Mouse (Mus musculus) midbrain, embryonic 12.5 days (tissue): ENCODE measurements around the gene Prps1l1. TPM values are rescaled to one million over a fixed set of nuclear protein-coding genes. Genes with fewer than 3 reads are reported as not detected.

Source experiments
- ATAC-seq: fragments of 200-750 bp; cut with Nextera tagmentation; 2 replicates; pipeline ENCODE4 v1.8.0; 2017; ENCODE audit warnings: low read depth, moderate TSS enrichment, moderate library complexity; ENCODE audit not compliant: low FRiP score
- H3K27ac ChIP-seq: fragments of 300-500 bp; sonication (generic); replicated peaks from 2 replicates; pipeline ENCODE4 v1.5.1; 2016; ENCODE audit warnings: mild to moderate bottlenecking
- H3K27me3 ChIP-seq: fragments of 300-500 bp; sonication (generic); 2 replicates; pipeline ENCODE4 v1.6.1; 2016; ENCODE audit warnings: mild to moderate bottlenecking
- H3K36me3 ChIP-seq: fragments of 300-500 bp; sonication (generic); 2 replicates; pipeline ENCODE4 v1.6.1; 2016
- H3K4me1 ChIP-seq: fragments of 300-500 bp; sonication (generic); 2 replicates; pipeline ENCODE4 v1.6.1; 2016
- H3K4me2 ChIP-seq: fragments of 300-500 bp; sonication (generic); replicated peaks from 2 replicates; pipeline ENCODE4 v1.6.1; 2016; ENCODE audit warnings: mild to moderate bottlenecking, moderate library complexity
- H3K4me3 ChIP-seq: fragments of 300-500 bp; sonication (generic); 2 replicates; pipeline ENCODE4 v1.5.1; 2016; ENCODE audit warnings: mild to moderate bottlenecking
- H3K9ac ChIP-seq: fragments of 300-500 bp; sonication (generic); replicated peaks from 2 replicates; pipeline ENCODE4 v1.6.1; 2016; ENCODE audit warnings: mild to moderate bottlenecking, moderate library complexity
- H3K9me3 ChIP-seq: fragments of 300-500 bp; sonication (generic); 2 replicates; pipeline ENCODE4 v1.6.1; 2016; ENCODE audit warnings: mild to moderate bottlenecking
- WGBS: fragments of 180-500 bp; shearing (Covaris S2); methylation state at CpG from one replicate; pipeline ENCODE4 v1.1.7; 2016; 5-methylcytosine and 5-hydroxymethylcytosine counted together
- polyA plus RNA-seq: library from polyadenylated mRNA; unstranded; fragments of >200 nt; fragmentation: Nextera tagmentation; extraction: Ambion mirVana; gene quantifications from 2 replicates; pipeline ENCODE4 v1.2.1, GENCODE M21; 2016

Gene Prps1l1
- polyA plus RNA-seq, result not detected in 2 replicates

- Histone ChIP-seq H3K36me3 (no peaks in the 10 kb centered on the region), H3K4me3 (no peak within 1 kb of the TSS), H3K9me3 (no peaks in the 10 kb centered on the region), H3K9ac (no peak within 1 kb of the TSS), H3K4me2 (no peak within 1 kb of the TSS), H3K27me3 (no peaks in the 10 kb centered on the region), H3K27ac (no peak within 1 kb of the TSS), H3K4me1 (no peaks in the 10 kb centered on the region)
- 86% methylated on average over 4 of the region's 4 CpGs for WGBS
- ATAC-seq, result no peak
These were observed at the start of gene Prps1l1 for GRCm38 (mm10) chr12:34984461-34984860. Prps1l1 (plus strand) TSS chr12:34984761.

- Histone ChIP-seq H3K36me3 (no peaks in the 10 kb centered on the region), H3K27ac (no peak overlapping the region), H3K4me3 (no peak overlapping the region), H3K4me1 (no peaks in the 10 kb centered on the region), H3K4me2 (no peak overlapping the region), H3K27me3 (no peaks in the 10 kb centered on the region), H3K9me3 (peaks cover 5% of the 10 kb centered on the region; the same call in 1 of the 2 replicates), H3K9ac (no peak overlapping the region)
- ATAC-seq, result no peak
- whole genome bisulfite sequencing, result 100% methylated on average over 1 of the region's 1 CpGs
These were observed 46.6 kb upstream of the Prps1l1 start for GRCm38 (mm10) chr12:34937918-34938317.

GRCm38 (mm10) chr12:34949066-34949706 is 35.4 kb upstream of the Prps1l1 start:
- Histone ChIP-seq H3K36me3 (no peaks in the 10 kb centered on the region), H3K9ac (no peak overlapping the region), H3K27ac (no peak overlapping the region), H3K4me3 (no peak overlapping the region), H3K27me3 (no peaks in the 10 kb centered on the region), H3K4me2 (no peak overlapping the region), H3K4me1 (no peaks in the 10 kb centered on the region), H3K9me3 (no peaks in the 10 kb centered on the region)
- 87% methylated on average over 6 of the region's 6 CpGs for WGBS
- ATAC-seq, result no peak

GRCm38 (mm10) chr12:34975991-34976390 is 8.6 kb upstream of the Prps1l1 start:
- Histone ChIP-seq H3K27me3 (no peaks in the 10 kb centered on the region), H3K4me2 (no peak overlapping the region), H3K4me1 (no peaks in the 10 kb centered on the region), H3K9ac (no peak overlapping the region), H3K27ac (no peak overlapping the region), H3K9me3 (no peaks in the 10 kb centered on the region), H3K4me3 (no peak overlapping the region), H3K36me3 (no peaks in the 10 kb centered on the region)
- 93% methylated on average over 3 of the region's 3 CpGs for WGBS
- ATAC-seq, result no peak

- WGBS, result 89% methylated on average over 5 of the region's 5 CpGs
- Histone ChIP-seq H3K27me3 (no peaks in the 10 kb centered on the region), H3K4me3 (no peak overlapping the region), H3K9me3 (no peaks in the 10 kb centered on the region), H3K4me2 (no peak overlapping the region), H3K36me3 (no peaks in the 10 kb centered on the region), H3K27ac (no peak overlapping the region), H3K4me1 (no peaks in the 10 kb centered on the region), H3K9ac (no peak overlapping the region)
- no peak for ATAC-seq
These were observed 1.3 kb downstream of the Prps1l1 start for GRCm38 (mm10) chr12:34985865-34986264.

GRCm38 (mm10) chr12:34989537-34990200 is 5.1 kb downstream of the Prps1l1 start:
- no peaks in the 10 kb centered on the region for H3K36me3 ChIP-seq

GRCm38 (mm10) chr12:34990387-34990786 is 5.8 kb downstream of the Prps1l1 start:
- H3K4me2 ChIP-seq, result no peak overlapping the region
- H3K27ac ChIP-seq, result no peak overlapping the region
- ATAC-seq, result no peak
- H3K4me1 ChIP-seq, result no peaks in the 10 kb centered on the region
- no peaks in the 10 kb centered on the region for H3K36me3 ChIP-seq
- H3K9me3 ChIP-seq, result no peaks in the 10 kb centered on the region
- no peak overlapping the region for H3K9ac ChIP-seq
- H3K27me3 ChIP-seq, result no peaks in the 10 kb centered on the region
- 89% methylated on average over 4 of the region's 4 CpGs for WGBS
- H3K4me3 ChIP-seq, result no peak overlapping the region

More at GRCm38 (mm10) chr12:34989537-34990200, 5.1 kb downstream of the Prps1l1 start:
- H3K4me1 ChIP-seq, result no peaks in the 10 kb centered on the region
- no peak overlapping the region for H3K4me2 ChIP-seq
- WGBS, result 89% methylated on average over 7 of the region's 7 CpGs
- ATAC-seq, result no peak
- H3K27me3 ChIP-seq, result no peaks in the 10 kb centered on the region
- H3K9me3 ChIP-seq, result no peaks in the 10 kb centered on the region
- H3K9ac ChIP-seq, result no peak overlapping the region
- no peak overlapping the region for H3K4me3 ChIP-seq
- H3K27ac ChIP-seq, result no peak overlapping the region

GRCm38 (mm10) chr12:34991900-34992299 is 7.3 kb downstream of the Prps1l1 start:
- Histone ChIP-seq H3K36me3 (no peaks in the 10 kb centered on the region), H3K4me3 (no peak overlapping the region), H3K4me2 (no peak overlapping the region), H3K9ac (no peak overlapping the region), H3K9me3 (no peaks in the 10 kb centered on the region), H3K27me3 (no peaks in the 10 kb centered on the region), H3K27ac (no peak overlapping the region), H3K4me1 (no peaks in the 10 kb centered on the region)
- ATAC-seq, result no peak
- WGBS, result 86% methylated on average over 2 of the region's 2 CpGs

GRCm38 (mm10) chr12:34997597-34998182 is 13.1 kb downstream of the Prps1l1 start:
- Histone ChIP-seq H3K4me1 (no peaks in the 10 kb centered on the region), H3K27ac (no peak overlapping the region), H3K36me3 (no peaks in the 10 kb centered on the region), H3K4me2 (no peak overlapping the region), H3K4me3 (no peak overlapping the region), H3K9ac (no peak overlapping the region), H3K9me3 (no peaks in the 10 kb centered on the region), H3K27me3 (no peaks in the 10 kb centered on the region)
- 92% methylated on average over 3 of the region's 3 CpGs for WGBS
- ATAC-seq, result no peak

- no peaks in the 10 kb centered on the region for H3K36me3 ChIP-seq
- H3K9me3 ChIP-seq, result no peaks in the 10 kb centered on the region
- H3K4me2 ChIP-seq, result no peak overlapping the region
- no peak overlapping the region for H3K27ac ChIP-seq
- H3K4me1 ChIP-seq, result no peaks in the 10 kb centered on the region
- ATAC-seq, result no peak
- no peak overlapping the region for H3K4me3 ChIP-seq
- no peak overlapping the region for H3K9ac ChIP-seq
- WGBS, result 83% methylated on average over 12 of the region's 12 CpGs
- H3K27me3 ChIP-seq, result no peaks in the 10 kb centered on the region
These were observed 14.4 kb downstream of the Prps1l1 start for GRCm38 (mm10) chr12:34998778-34999467.

- no peak overlapping the region for H3K4me2 ChIP-seq
- no peak overlapping the region for H3K9ac ChIP-seq
- no peak overlapping the region for H3K27ac ChIP-seq
- no peaks in the 10 kb centered on the region for H3K36me3 ChIP-seq
- ATAC-seq, result no peak
- H3K4me3 ChIP-seq, result no peak overlapping the region
- no peaks in the 10 kb centered on the region for H3K9me3 ChIP-seq
- H3K4me1 ChIP-seq, result no peaks in the 10 kb centered on the region
- WGBS, result 70% methylated on average over 4 of the region's 4 CpGs
- no peaks in the 10 kb centered on the region for H3K27me3 ChIP-seq
These were observed 15.8 kb downstream of the Prps1l1 start for GRCm38 (mm10) chr12:35000323-35000722.

GRCm38 (mm10) chr12:35005748-35006147 is 21.2 kb downstream of the Prps1l1 start:
- H3K9me3 ChIP-seq, result no peaks in the 10 kb centered on the region
- H3K27ac ChIP-seq, result no peak overlapping the region
- no peak overlapping the region for H3K9ac ChIP-seq
- H3K27me3 ChIP-seq, result no peaks in the 10 kb centered on the region
- ATAC-seq, result no peak
- peaks cover 17% of the 10 kb centered on the region for H3K4me1 ChIP-seq
- no peak overlapping the region for H3K4me3 ChIP-seq
- no peak overlapping the region for H3K4me2 ChIP-seq
- no peaks in the 10 kb centered on the region for H3K36me3 ChIP-seq
